Mouse (Mus musculus) lung, adult 18-20 months (tissue): ENCODE results near the gene Stx4a.
A peak's percentile ranks its signal among the peaks of the same experiment; 100 is the strongest.
"Not testable (repeated sequence)": the region's sequence is repeated elsewhere in the genome, so short reads cannot be mapped to it uniquely, and the experiment has no call there.

Source experiments
- DNase-seq, 2 experiments: peaks; one replicate each; pipeline ENCODE4 v3.0.0; 2022; ENCODE audit warnings: mixed read lengths in 2 of 2

Gene Stx4a

GRCm38 (mm10) chr7:127815116-127815665 lies 8.9 kb upstream of the Stx4a start:
- DNase-seq: no peak

DNA sequence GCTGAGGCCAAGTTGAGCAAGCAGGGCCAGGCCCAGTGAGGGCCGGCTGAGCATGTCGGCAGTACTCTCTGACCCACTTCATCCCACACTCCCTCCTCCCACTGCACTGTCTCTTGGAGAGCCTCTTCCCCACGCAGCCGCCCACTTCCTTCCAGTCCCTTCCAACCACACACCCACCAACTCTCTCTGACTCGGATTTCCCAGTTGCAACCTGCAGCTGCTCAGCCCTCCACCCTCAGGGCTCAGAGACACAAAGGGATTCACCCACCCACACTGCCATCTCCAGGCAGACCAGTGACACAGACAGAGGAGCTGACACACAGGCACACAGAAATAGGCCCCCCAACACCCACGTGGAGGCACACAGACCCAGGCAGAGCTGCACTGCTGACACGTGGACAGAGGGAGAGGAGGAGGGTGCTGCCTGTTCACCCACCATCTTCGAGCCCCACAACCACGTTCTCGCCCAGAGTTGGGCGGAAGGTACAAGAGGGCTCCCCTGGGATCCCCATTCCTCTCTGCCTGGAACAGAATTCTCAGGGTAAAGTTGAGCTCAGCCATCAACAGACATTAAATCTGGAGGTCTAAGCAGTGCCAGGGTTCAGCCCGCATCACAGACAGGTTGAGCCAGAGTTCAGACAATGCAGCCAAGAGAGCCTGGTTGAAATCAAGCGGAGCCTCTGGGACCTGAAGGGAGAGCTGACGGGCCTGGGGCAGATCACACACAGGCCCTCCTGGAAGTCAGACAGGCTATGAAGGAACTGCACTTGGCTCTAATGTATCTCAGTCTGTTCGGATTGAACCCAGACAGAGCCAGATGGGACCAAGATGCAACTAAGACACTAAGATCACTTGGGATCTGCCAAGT lies 7.9 kb upstream of the Stx4a start:
- DNase-seq: peak; percentile 72

GRCm38 (mm10) chr7:127817053-127817452 lies 7.0 kb upstream of the Stx4a start:
- no peak for DNase-seq

GRCm38 (mm10) chr7:127817776-127818175 lies 6.3 kb upstream of the Stx4a start:
- no peak for DNase-seq

- no peak for DNase-seq
These were observed 3.1 kb upstream of the Stx4a start for GRCm38 (mm10) chr7:127820836-127821509.

- no peak for DNase-seq
These were observed 1.6 kb upstream of the Stx4a start for GRCm38 (mm10) chr7:127822494-127822893.

GRCm38 (mm10) chr7:127823236-127824171 lies 590 bp upstream of the Stx4a start:
- DNase-seq: no peak

- DNase-seq: no peak
These were observed 11.5 kb downstream of the Stx4a start for GRCm38 (mm10) chr7:127835550-127835949.

- DNase-seq: no peak
These were observed 13.4 kb downstream of the Stx4a start for GRCm38 (mm10) chr7:127837473-127837872.

DNA sequence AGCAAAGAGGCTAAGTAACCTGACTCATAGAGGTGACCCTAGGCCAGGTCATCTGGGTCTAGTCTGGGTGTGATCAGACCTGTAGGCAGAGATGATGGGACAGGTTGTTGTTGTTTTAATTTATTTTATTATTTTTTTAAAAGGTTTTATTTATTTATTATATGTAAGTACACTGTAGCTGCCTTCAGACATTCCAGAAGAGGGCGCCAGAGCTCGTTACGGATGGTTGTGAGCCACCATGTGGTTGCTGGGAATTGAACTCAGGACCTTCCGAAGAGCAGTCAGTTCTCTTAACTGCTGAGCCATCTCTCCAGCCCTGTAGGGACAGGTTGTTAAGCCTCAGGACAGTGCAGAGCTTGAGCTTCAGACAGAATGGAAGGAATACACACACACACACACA lies 13.8 kb downstream of the Stx4a start:
- not testable (repeated sequence) for DNase-seq

DNA sequence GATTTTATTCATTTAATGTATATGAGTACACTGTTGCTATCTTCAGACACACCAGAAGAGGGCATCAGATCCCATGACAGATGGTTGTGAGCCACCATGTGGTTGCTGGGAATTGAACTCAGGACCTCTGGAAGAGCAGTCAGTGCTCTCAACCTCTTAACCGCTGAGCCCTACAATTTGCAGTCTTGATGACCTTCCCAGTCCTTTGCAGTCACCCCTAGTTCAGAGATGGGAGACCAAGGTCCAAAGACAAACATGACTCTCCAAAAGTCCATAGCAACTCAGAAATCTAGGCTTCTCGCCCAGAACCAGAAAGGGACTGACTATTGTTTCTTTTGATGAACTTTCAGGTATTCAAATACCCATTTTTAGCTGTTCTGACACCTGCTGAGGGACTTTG lies 15.9 kb downstream of the Stx4a start:
- DNase-seq: not testable (repeated sequence)

DNA sequence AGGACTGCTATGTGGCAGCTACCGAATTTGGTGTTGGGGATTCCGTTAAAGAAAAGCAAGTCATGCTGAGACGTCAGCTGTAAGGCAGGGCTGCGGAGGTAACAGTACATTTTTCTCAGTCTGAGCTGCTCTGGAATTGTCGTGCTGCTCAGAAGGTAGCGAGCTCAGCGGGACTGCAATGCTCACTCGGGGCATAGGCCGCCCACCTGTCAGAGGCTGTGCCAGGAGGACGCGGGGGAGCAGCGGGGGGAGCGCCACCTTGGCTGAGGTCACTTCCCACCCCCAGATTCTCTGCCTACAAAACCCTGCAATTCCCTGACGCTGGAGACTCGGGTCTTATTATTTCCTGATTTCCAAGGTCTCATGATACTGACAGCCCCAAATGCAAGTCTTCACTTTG lies 16.8 kb downstream of the Stx4a start:
- DNase-seq: peak; percentile 33 to 36

DNA sequence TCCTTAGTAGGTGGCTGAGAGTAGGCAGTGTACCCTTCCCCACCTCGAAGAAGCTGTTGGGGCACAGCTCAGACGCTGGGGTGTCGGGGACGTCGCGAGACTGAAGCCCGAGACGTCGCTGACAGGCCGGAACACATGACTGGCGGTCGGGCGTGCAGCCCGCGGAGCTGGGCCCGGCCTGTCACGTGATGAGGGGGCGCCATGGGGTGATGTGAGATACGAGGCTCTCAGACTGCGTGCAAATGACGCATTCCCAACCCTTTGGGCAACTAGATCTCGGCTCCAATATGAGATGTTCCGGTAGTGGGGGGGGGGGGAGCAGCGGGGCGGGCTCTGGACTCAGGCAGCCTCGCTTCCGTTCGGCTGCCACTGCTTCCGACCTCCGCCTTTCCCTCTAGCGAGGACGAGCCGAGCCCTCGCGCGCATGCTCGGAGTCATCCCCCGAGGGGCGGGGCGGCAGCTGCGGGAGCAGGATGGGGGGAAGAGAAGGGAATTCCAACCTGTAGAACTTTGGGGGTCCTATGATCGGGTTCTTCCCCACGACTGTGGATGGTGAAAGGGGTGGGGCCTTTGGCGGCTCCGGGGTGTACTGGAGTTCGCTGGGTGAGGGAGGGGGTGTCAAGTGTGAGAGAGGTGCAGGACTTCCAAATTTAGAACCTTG lies 17.4 kb downstream of the Stx4a start:
- DNase-seq: peak; percentile 93 to 94

- DNase-seq: peak; percentile 86 to 88
These were observed 18.1 kb downstream of the Stx4a start for GRCm38 (mm10) chr7:127842001-127842718.

- DNase-seq: peak in 1 of 2 experiments; percentile 10
These were observed 26.1 kb downstream of the Stx4a start for GRCm38 (mm10) chr7:127849973-127850875.

- peak in 1 of 2 experiments; percentile 24 for DNase-seq
These were observed 26.8 kb downstream of the Stx4a start for GRCm38 (mm10) chr7:127850906-127851305.

GRCm38 (mm10) chr7:127858258-127858657 lies 34.2 kb downstream of the Stx4a start:
- no peak for DNase-seq

GRCm38 (mm10) chr7:127866434-127866833 lies 42.3 kb downstream of the Stx4a start:
- no peak for DNase-seq

GRCm38 (mm10) chr7:127867641-127868040 lies 43.5 kb downstream of the Stx4a start:
- DNase-seq: no peak

- DNase-seq: no peak
These were observed 45.2 kb downstream of the Stx4a start for GRCm38 (mm10) chr7:127869149-127869810.
